Mouse (Mus musculus) regulatory T cell (primary cell): ENCODE measurements around the gene Dnajc30.

Experiments used
- in situ Hi-C: fragments of 300-600 bp; cut with MboI, MseI; formaldehyde crosslinking; loops from one replicate; pipeline ENCODE4 v1.15.1; 2025; ENCODE audit warnings: high pct_unique_total_duplicates

Gene Dnajc30

DNA sequence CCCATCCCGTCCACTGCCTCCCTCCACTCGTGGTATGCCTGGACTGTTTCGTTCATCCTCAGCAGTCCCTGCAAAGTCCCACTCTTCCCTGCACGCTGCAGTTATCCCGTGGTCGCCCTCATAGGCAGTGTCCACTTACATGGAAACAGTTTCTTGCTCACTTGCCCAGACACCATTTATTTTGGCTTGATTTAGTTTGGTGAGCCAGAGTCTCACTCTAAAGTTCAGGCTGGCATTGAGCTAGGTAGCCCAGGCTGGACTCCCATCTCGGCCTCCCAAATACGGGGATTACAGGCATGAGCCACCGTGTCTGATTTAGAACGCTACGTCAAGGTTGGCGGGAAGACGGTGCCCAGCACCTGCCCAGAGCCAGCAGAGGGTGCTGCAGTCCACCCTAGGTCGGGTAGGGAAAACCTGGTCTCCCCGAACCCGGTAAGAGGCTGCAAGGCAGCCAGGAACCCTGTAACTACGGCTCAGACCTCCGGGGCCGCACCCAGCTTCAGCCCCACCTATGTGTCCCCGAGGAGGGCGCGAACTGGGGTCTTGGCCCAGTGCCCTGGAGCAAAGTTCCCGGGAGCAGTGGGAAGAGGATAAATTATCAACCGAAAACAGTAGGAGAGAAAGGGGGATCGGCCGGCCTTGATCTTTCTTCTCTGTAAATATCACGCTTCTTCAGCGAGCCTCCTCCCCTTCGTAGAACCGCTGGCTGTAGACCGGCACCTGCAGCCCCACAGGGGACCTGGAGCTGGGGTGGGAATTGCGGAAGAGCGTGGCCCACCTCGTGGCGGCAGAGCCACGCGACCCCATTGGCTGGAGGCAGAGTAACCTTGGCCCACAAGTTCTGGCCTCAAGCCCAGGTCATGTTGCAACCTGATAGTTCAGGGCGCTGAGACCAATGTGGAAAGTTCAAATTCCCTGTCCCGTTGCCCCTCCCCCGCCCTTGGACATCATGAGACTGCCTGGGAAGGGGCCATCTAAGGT, 43.8 kb downstream of the Dnajc30 start:
- in situ Hi-C loops, result loop anchor here (5.0 kb wide), 1 partner anchor 91 kb away; no protein-coding TSS in a partner anchor

DNA sequence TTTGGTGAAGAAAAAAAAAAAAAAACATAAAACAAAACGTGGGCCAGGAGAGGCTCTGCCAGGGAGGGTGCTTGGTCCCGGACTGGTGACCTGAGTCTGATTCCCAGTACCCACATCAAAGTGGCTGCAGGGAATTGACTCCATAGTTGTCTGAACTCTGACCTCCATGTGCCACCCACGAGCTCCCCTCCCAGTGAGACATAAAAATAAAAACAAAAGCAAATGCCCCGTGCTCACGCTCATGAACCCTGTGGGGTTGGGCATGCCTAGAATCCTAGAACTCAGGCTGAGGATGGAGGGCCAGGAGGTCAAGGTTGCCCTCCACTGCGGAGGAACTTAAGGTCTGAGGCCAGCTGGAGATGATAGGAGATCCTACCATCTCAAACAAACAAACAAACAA, 45.0 kb downstream of the Dnajc30 start:
- in situ Hi-C loops, result loop anchor here (5.0 kb wide), 1 partner anchor 92 kb away; no protein-coding TSS in a partner anchor

- in situ Hi-C loops, result loop anchor here (5.0 kb wide), 1 partner anchor 92 kb away; no protein-coding TSS in a partner anchor
Measured at GRCm38 (mm10) chr5:135109426-135109825, 45.4 kb downstream of the Dnajc30 start.

DNA sequence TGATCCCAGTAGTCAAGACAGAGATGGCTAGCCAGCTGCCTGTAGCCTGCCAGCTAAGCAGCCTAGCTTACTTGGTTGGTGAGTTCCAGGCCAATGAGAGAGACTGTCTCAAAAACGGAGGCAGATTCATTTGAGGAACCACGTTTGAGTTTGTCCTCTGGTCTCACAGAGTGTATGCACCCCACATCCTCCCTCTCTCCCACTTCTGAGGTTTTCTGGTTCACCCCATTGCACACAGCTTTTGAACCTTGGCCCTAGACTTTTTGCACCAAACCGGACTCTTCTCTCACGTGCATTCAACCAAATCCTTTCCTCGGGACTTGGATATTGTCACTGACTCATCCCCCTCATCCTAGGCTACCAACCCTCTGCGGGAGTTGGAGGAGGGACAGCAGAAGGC, 46.0 kb downstream of the Dnajc30 start:
- in situ Hi-C loops, result loop anchor here (5.0 kb wide), 1 partner anchor 93 kb away; no protein-coding TSS in a partner anchor

DNA sequence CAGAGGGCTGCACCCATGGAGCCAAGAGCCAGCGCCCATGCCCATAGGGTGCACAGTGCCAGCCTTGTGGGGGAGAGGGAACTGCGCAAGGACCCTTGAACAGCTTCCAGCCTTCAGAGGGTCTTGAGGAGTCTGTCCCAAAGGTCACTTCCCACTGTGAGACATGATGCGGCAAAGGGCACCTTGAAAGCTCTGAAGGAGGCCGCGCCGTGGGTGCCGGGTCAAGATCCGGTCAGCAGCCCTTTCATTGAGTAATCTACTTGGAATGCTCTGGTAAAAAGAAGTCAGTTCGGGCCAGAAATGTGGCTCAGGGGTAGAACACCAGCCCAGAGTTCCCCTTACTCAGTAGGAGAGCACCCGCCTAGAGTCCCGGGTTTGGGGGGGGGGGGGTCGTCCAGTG, 49.8 kb downstream of the Dnajc30 start:
- in situ Hi-C loops, result no loop called here

GRCm38 (mm10) chr5:135115241-135115640, 51.2 kb downstream of the Dnajc30 start:
- in situ Hi-C loops, result no loop called here
